Comparison of ENCODE assay signal across 20 mouse cellular contexts in the genomic region with DNA sequence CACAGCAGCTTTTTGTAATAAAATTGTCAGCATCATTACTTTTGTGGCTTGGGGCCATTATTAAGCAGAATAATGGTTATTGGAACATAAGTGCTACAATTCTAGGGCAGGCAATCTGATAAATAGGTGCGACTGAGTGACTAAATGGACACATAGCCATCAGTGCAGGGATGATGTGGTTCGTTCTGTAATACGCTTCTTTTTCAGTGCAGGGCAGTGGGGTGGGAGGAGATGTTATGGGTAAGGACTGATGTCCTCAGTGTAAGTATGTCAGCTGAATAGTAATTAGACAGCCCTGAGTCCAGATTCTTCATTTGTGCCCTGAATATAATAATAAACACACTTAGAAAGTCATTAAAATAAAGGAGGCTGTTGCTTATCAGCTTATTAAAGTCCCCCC.
"Had no signal": no experiment of that assay in that cellular context is flagged by ENCODE, and none has a peak within 500 bp of the region (broad histone marks: within the 10 kb centered on the region; RNA-seq: fewer than 3 reads in every experiment).

No protein-coding gene starts in this region.

- H3K4me3 ChIP-seq: liver, embryonic 15.5 days; lung, embryonic 15.5 days; megakaryocyte, embryonic 14.5 days; midbrain, embryonic 13.5 days; midbrain, embryonic 15.5 days had no signal

- H3K9ac ChIP-seq: liver, embryonic 15.5 days; liver, postnatal 0 days; lung, embryonic 15.5 days; midbrain, embryonic 13.5 days; midbrain, embryonic 15.5 days had no signal

- H3K4me2 ChIP-seq: liver, embryonic 15.5 days; lung, embryonic 15.5 days; midbrain, embryonic 11.5 days; midbrain, embryonic 13.5 days; midbrain, embryonic 15.5 days had no signal

- H3K9me3 ChIP-seq: liver, embryonic 15.5 days; lung, embryonic 15.5 days; megakaryocyte, embryonic 14.5 days; midbrain, embryonic 13.5 days; midbrain, embryonic 15.5 days had no signal

- H3K36me3 ChIP-seq: liver, embryonic 15.5 days; lung, embryonic 15.5 days; midbrain, embryonic 13.5 days; midbrain, embryonic 15.5 days had no signal

- H3K27me3 ChIP-seq: liver, embryonic 15.5 days; lung, embryonic 15.5 days; megakaryocyte, embryonic 14.5 days; midbrain, embryonic 13.5 days; midbrain, embryonic 15.5 days had no signal

- H3K27ac ChIP-seq: liver, embryonic 15.5 days; lung, embryonic 15.5 days; macrophage; midbrain, embryonic 13.5 days; midbrain, embryonic 15.5 days had no signal

- DNase-seq: liver, postnatal 0 days; lung, adult 2 months; lung, postnatal 14 days; lung, postnatal 36 days; retina, postnatal 1 day; right cerebral cortex, adult 18-20 months; right cerebral cortex, postnatal 25 days; right cerebral cortex, postnatal 4 days; spleen, adult 18-20 months; thymus, adult 18-20 months; thymus, postnatal 14 days; thymus, postnatal 36 days had no signal

- H3K4me1 ChIP-seq: liver, embryonic 15.5 days; lung, embryonic 15.5 days; midbrain, embryonic 13.5 days; midbrain, embryonic 15.5 days had no signal

- ATAC-seq: liver, postnatal 0 days; lung, postnatal 0 days; midbrain, embryonic 13.5 days; midbrain, embryonic 15.5 days had no signal
